Mouse (Mus musculus): ENCODE results near the gene Mast1. TPM values are rescaled to one million over a fixed set of nuclear protein-coding genes. Genes with fewer than 3 reads are reported as not detected.
"Not testable (repeated sequence)": the region's sequence is repeated elsewhere in the genome, so short reads cannot be mapped to it uniquely, and the experiment has no call there.

Gene Mast1
- polyA plus RNA-seq, 1 experiment from 2014 or later = 0.15 TPM

DNA sequence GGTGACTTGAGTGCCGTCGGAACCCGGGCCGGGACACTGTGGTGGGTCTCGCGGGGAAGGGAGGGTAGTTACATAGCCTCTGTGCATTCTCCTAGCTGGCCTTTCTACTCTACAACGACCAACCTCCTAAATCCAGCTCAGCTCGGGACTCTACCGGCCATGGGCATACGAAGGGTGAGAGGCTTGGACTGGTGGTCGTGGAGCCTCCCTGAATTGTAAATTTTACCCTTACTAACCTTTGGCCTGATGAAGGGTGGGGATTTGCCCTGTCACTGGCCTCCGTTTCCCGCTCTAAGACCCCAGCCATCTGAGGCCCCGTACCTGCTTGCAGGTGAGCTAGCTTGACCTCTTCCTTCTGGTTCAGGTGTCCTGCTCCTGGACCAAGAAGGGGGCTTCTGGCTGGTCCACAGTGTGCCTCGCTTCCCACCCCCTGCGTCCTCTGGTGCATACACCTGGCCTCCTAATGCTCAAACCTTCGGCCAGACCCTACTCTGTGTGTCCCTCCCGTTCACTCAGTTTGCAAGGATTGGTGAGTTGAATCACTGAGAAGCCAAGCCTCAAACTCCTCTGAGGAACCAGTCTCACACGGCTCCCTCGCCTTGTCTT is 27.9 kb downstream of the Mast1 start:
- Histone ChIP-seq H3K9me3 (replicated peaks; ENCODE audit: control insufficient read depth, low read length) (no peaks in the 10 kb centered on the region), H3K4me3 (ENCODE audit: low read depth, low read length) (peak overlapping the region; percentile 76), H3K27ac (ENCODE audit: low read length) (peak overlapping the region; percentile 89), H3K36me3 (ENCODE audit: control insufficient read depth, insufficient read depth) (peaks cover 28% of the 10 kb centered on the region), H3K9ac (ENCODE audit: low read depth, low read length) (peak overlapping the region; percentile 91), H3K4me2 (ENCODE audit: low read depth, low read length) (peak overlapping the region; percentile 94), H3K4me1 (ENCODE audit: control insufficient read depth, low read depth, low read length) (peaks cover 58% of the 10 kb centered on the region), H3K27me3 (ENCODE audit: control insufficient read depth, insufficient read depth, low read depth, low read length) (peaks cover 16% of the 10 kb centered on the region)
- ATAC-seq (ENCODE audit: low read depth) = no peak
- WGBS (ENCODE audit: insufficient replicate concordance) = 42% methylated on average over 20 of the region's 20 CpGs

DNA sequence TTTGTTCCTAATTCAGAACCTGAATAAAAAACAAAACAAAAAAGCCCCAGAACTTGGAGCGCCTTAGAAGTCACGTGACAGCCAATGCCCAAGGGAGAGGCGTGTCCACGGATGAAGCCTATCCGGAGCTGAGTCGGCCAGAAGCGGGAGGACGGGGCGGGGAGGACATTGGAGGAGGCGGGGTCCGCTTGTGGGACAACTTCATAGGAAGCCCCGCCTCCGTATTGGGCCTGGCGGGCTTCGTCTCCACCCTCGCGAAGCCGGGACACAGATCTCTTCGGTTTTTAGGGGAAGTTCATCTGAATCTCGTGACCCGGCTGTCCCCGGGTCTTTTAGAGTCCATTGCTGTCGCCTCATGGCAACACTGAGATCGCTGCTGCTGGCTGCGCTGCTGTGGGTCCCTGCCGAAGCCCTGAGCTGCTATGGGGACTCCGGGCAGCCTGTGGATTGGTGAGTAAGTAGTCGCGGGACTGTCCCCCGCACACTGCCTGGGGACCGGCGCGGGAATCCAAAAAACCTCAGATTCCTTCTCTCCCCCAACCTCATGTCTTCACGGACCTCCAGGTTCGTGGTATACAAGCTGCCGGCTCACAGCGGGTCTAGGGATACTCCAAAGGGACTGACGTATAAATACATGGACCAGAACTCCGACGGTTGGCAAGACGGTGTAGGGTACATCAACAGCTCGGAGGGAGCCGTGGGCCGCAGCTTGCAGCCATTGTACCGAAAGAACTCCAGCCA is 28.6 kb downstream of the Mast1 start, which contains the start of gene Dnase2a:
Gene Dnase2a (plus strand): TSS at position 140 of the 741 bp plus-strand sequence.
- peak within 1 kb of the TSS; percentile 91 for H3K9ac ChIP-seq (ENCODE audit: low read depth, low read length)
- peak within 1 kb of the TSS; percentile 94 for H3K4me2 ChIP-seq (ENCODE audit: low read depth, low read length)
- peak within 1 kb of the TSS; percentile 76 for H3K4me3 ChIP-seq (ENCODE audit: low read depth, low read length)
- H3K36me3 ChIP-seq (ENCODE audit: control insufficient read depth, insufficient read depth) = peaks cover 33% of the 10 kb centered on the region
- ATAC-seq (ENCODE audit: low read depth) = peak; percentile 92
- H3K9me3 ChIP-seq (replicated peaks; ENCODE audit: control insufficient read depth, low read length) = no peaks in the 10 kb centered on the region
- peak within 1 kb of the TSS; percentile 89 for H3K27ac ChIP-seq (ENCODE audit: low read length)
- WGBS (ENCODE audit: insufficient replicate concordance) = under 1% methylated on average over 45 of the region's 45 CpGs
- peaks cover 56% of the 10 kb centered on the region for H3K4me1 ChIP-seq (ENCODE audit: control insufficient read depth, low read depth, low read length)
- peaks cover 16% of the 10 kb centered on the region for H3K27me3 ChIP-seq (ENCODE audit: control insufficient read depth, insufficient read depth, low read depth, low read length)

DNA sequence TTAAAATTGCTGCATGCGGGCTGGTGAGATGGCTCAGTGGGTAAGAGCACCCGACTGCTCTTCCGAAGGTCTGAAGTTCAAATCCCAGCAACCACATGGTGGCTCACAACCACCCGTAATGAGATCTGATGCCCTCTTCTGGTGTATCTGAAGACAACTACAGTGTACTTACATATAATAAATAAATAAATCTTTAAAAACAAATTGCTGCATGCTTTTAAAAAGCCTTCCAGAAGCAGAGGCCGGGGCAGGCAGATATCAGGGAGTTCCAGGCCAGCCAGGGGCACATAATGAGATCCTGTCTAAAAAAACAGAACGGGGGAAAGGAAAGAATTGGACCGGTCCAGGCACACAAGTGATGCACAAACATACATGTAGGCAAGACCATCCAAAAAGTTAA is 29.2 kb downstream of the Mast1 start:
- Histone ChIP-seq H3K27me3 (ENCODE audit: control insufficient read depth, insufficient read depth, low read depth, low read length) (peaks cover 15% of the 10 kb centered on the region), H3K36me3 (ENCODE audit: control insufficient read depth, insufficient read depth) (peaks cover 36% of the 10 kb centered on the region), H3K4me2 (ENCODE audit: low read depth, low read length) (peak overlapping the region; percentile 94), H3K4me1 (ENCODE audit: control insufficient read depth, low read depth, low read length) (peaks cover 53% of the 10 kb centered on the region), H3K9ac (ENCODE audit: low read depth, low read length) (0 out of 2 replicates have a peak overlapping the region, but pooled peaks have one; percentile 1), H3K27ac (ENCODE audit: low read length) (peak overlapping the region; percentile 77), H3K4me3 (ENCODE audit: low read depth, low read length) (peak overlapping the region; percentile 76)
- WGBS (ENCODE audit: insufficient replicate concordance) = 20% methylated on average over 6 of the region's 7 CpGs
- H3K9me3 ChIP-seq (replicated peaks; ENCODE audit: control insufficient read depth, low read length); ATAC-seq (ENCODE audit: low read depth): not testable (repeated sequence)

DNA sequence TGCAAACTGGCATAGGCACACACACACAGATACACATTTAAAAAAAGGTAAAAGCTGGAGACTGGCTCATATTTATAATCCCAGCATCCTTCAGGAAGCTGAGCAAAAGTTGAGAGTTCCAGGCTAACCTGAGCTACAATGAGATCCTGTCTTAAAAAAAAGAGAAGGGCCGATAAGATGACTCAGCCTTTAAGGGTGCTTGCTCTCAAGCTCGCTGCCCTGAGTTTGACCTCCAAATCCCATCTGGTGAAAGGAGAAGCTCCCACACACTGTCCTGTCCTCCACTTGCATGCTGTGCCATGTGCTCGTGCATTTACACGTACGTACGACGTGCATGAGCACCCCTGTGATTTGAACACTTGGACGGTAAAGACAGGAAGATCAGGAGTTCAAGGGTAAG is 29.7 kb downstream of the Mast1 start:
- no peak overlapping the region for H3K4me3 ChIP-seq (ENCODE audit: low read depth, low read length)
- ATAC-seq (ENCODE audit: low read depth) = no peak
- no peak overlapping the region for H3K9ac ChIP-seq (ENCODE audit: low read depth, low read length)
- no peaks in the 10 kb centered on the region for H3K9me3 ChIP-seq (replicated peaks; ENCODE audit: control insufficient read depth, low read length)
- peak overlapping the region; percentile 34; the same call in 1 of the 2 replicates for H3K27ac ChIP-seq (ENCODE audit: low read length)
- no peak overlapping the region; the same call in none of the 2 replicates for H3K4me2 ChIP-seq (ENCODE audit: low read depth, low read length)
- H3K4me1 ChIP-seq (ENCODE audit: control insufficient read depth, low read depth, low read length) = peaks cover 48% of the 10 kb centered on the region
- H3K27me3 ChIP-seq (ENCODE audit: control insufficient read depth, insufficient read depth, low read depth, low read length) = peaks cover 10% of the 10 kb centered on the region
- 59% methylated on average over 8 of the region's 8 CpGs for WGBS (ENCODE audit: insufficient replicate concordance)
- peaks cover 36% of the 10 kb centered on the region for H3K36me3 ChIP-seq (ENCODE audit: control insufficient read depth, insufficient read depth)

DNA sequence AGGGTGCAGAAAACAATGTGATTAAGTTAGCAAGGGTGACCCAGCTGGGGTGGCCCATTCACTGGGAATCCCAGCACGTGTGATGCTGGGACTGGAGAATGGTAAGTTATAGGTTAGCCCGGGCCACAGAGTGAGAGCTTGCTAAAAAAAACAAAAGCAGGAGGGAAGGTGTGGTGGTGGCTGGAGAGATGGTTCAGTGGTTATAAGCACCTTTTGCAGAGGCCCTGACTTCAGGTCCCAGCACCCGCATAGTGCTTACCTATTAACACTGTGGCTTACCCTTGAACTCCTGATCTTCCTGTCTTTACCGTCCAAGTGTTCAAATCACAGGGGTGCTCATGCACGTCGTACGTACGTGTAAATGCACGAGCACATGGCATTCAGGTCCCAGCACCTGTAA is 30.1 kb downstream of the Mast1 start:
- no peaks in the 10 kb centered on the region for H3K9me3 ChIP-seq (replicated peaks; ENCODE audit: control insufficient read depth, low read length)
- no peak overlapping the region for H3K4me2 ChIP-seq (ENCODE audit: low read depth, low read length)
- no peak for ATAC-seq (ENCODE audit: low read depth)
- H3K4me3 ChIP-seq (ENCODE audit: low read depth, low read length) = no peak overlapping the region
- H3K4me1 ChIP-seq (ENCODE audit: control insufficient read depth, low read depth, low read length) = peaks cover 43% of the 10 kb centered on the region
- no peak overlapping the region for H3K9ac ChIP-seq (ENCODE audit: low read depth, low read length)
- WGBS (ENCODE audit: insufficient replicate concordance) = 88% methylated on average over 9 of the region's 9 CpGs
- peaks cover 6% of the 10 kb centered on the region for H3K27me3 ChIP-seq (ENCODE audit: control insufficient read depth, insufficient read depth, low read depth, low read length)
- peaks cover 36% of the 10 kb centered on the region for H3K36me3 ChIP-seq (ENCODE audit: control insufficient read depth, insufficient read depth)
- H3K27ac ChIP-seq (ENCODE audit: low read length) = peak overlapping the region; percentile 34; the same call in 1 of the 2 replicates

- H3K4me2 ChIP-seq (ENCODE audit: low read depth, low read length) = peak overlapping the region; percentile 96
- ATAC-seq (ENCODE audit: low read depth) = no peak
- H3K4me1 ChIP-seq (ENCODE audit: control insufficient read depth, low read depth, low read length) = peaks cover 49% of the 10 kb centered on the region
- peaks cover 36% of the 10 kb centered on the region for H3K36me3 ChIP-seq (ENCODE audit: control insufficient read depth, insufficient read depth)
- H3K27ac ChIP-seq (ENCODE audit: low read length) = no peak overlapping the region
- WGBS (ENCODE audit: insufficient replicate concordance) = 85% methylated on average over 7 of the region's 7 CpGs
- no peaks in the 10 kb centered on the region for H3K9me3 ChIP-seq (replicated peaks; ENCODE audit: control insufficient read depth, low read length)
- no peaks in the 10 kb centered on the region for H3K27me3 ChIP-seq (ENCODE audit: control insufficient read depth, insufficient read depth, low read depth, low read length)
- H3K9ac ChIP-seq (ENCODE audit: low read depth, low read length) = peak overlapping the region; percentile 13; the same call in 1 of the 2 replicates
- H3K4me3 ChIP-seq (ENCODE audit: low read depth, low read length) = peak overlapping the region; percentile 97
These were observed 32.8 kb downstream of the Mast1 start for GRCm38 (mm10) chr8:84904351-84904750.

- Histone ChIP-seq H3K4me3 (ENCODE audit: low read depth, low read length) (peak overlapping the region; percentile 97), H3K4me2 (ENCODE audit: low read depth, low read length) (peak overlapping the region; percentile 96), H3K27me3 (ENCODE audit: control insufficient read depth, insufficient read depth, low read depth, low read length) (no peaks in the 10 kb centered on the region), H3K4me1 (ENCODE audit: control insufficient read depth, low read depth, low read length) (peaks cover 49% of the 10 kb centered on the region), H3K9me3 (replicated peaks; ENCODE audit: control insufficient read depth, low read length) (no peaks in the 10 kb centered on the region), H3K9ac (ENCODE audit: low read depth, low read length) (peak overlapping the region; percentile 99), H3K36me3 (ENCODE audit: control insufficient read depth, insufficient read depth) (peaks cover 36% of the 10 kb centered on the region), H3K27ac (ENCODE audit: low read length) (peak overlapping the region; percentile 100)
- peak; percentile 70 for ATAC-seq (ENCODE audit: low read depth)
- WGBS (ENCODE audit: insufficient replicate concordance) = under 1% methylated on average over 68 of the region's 68 CpGs
These were observed 34.1 kb downstream of the Mast1 start for GRCm38 (mm10) chr8:84902920-84903661.

- peak overlapping the region; percentile 96 for H3K4me2 ChIP-seq (ENCODE audit: low read depth, low read length)
- H3K4me3 ChIP-seq (ENCODE audit: low read depth, low read length) = peak overlapping the region; percentile 97
- WGBS (ENCODE audit: insufficient replicate concordance) = 2% methylated on average over 24 of the region's 24 CpGs
- peaks cover 36% of the 10 kb centered on the region for H3K36me3 ChIP-seq (ENCODE audit: control insufficient read depth, insufficient read depth)
- H3K27me3 ChIP-seq (ENCODE audit: control insufficient read depth, insufficient read depth, low read depth, low read length) = no peaks in the 10 kb centered on the region
- H3K9me3 ChIP-seq (replicated peaks; ENCODE audit: control insufficient read depth, low read length) = no peaks in the 10 kb centered on the region
- no peak for ATAC-seq (ENCODE audit: low read depth)
- H3K9ac ChIP-seq (ENCODE audit: low read depth, low read length) = peak overlapping the region; percentile 99
- H3K4me1 ChIP-seq (ENCODE audit: control insufficient read depth, low read depth, low read length) = peaks cover 46% of the 10 kb centered on the region
- H3K27ac ChIP-seq (ENCODE audit: low read length) = peak overlapping the region; percentile 100
These were observed 34.7 kb downstream of the Mast1 start for GRCm38 (mm10) chr8:84902367-84902919.
